In genomic region chr11:69015644-69016441, GRCm38 (mm10) we compare ENCODE assay signal across 8 mouse cellular contexts. TPM values are rescaled to one million over a fixed set of nuclear protein-coding genes. Genes with fewer than 3 reads are reported as not detected.
DNase-seq lines count a peak whose midpoint lies in the region; ATAC-seq and TF ChIP-seq lines count a peak whose summit lies in the region.

Ctc1 (plus strand) TSS chr11:69015911.

- no peaks in the 10 kb centered on the region for H3K9me3 ChIP-seq in heart, embryonic 10.5 days
- no peaks in the 10 kb centered on the region for H3K9me3 ChIP-seq in kidney, embryonic 16.5 days (ENCODE audit: low read length)

- H3ac ChIP-seq in myocyte (ENCODE audit: control insufficient read depth, insufficient read length) = no peak within 1 kb of the TSS

- H3K9ac ChIP-seq in kidney, embryonic 16.5 days (replicated peaks; ENCODE audit: low read length) = peak within 1 kb of the TSS; percentile 91
- H3K9ac ChIP-seq in liver, adult 2 months (ENCODE audit: low read depth, low read length) = peak within 1 kb of the TSS; percentile 81

- no peak for TF ChIP-seq POLR2A in bone marrow macrophage, adult 2 months (IDR thresholded peaks at IDR 0.05; ENCODE audit: borderline replicate concordance, low read depth, low read length)
- peak; percentile 84 for TF ChIP-seq POLR2A in embryonic fibroblast, embryonic 13.5 days (IDR thresholded peaks at IDR 0.05; ENCODE audit: low read depth, low read length)
- TF ChIP-seq POLR2A in liver, adult 2 months (IDR thresholded peaks at IDR 0.05; ENCODE audit: extremely low read depth, insufficient read depth, low read length) = peak; percentile 31; the same call in 1 of the 2 replicates
- TF ChIP-seq POLR2A in myocyte (IDR thresholded peaks at IDR 0.05; ENCODE audit: insufficient read length, low read depth) = peak; percentile 96

- DNase-seq in A20 (ENCODE audit: low read depth, low spot score) = peak; percentile 95
- DNase-seq in heart, embryonic 10.5 days (ENCODE audit: low spot score) = peak; percentile 97
- DNase-seq in liver, adult 2 months (ENCODE audit: extremely low read depth, low read depth, low spot score) = peak; percentile 78
- DNase-seq in splenic B cell, adult 2 months (ENCODE audit: low read depth, low spot score) = peak; percentile 94

- 0 out of 2 replicates have a peak, but pooled peaks cover 3% of the 10 kb centered on the region for H3K79me2 ChIP-seq in liver, adult 2 months (ENCODE audit: control insufficient read depth, insufficient read depth, low read length)
- H3K79me2 ChIP-seq in myocyte (ENCODE audit: control insufficient read depth, insufficient read depth) = peaks cover 19% of the 10 kb centered on the region

- peaks cover 14% of the 10 kb centered on the region for H3K4me1 ChIP-seq in bone marrow macrophage, adult 2 months (ENCODE audit: control insufficient read depth, insufficient read depth, low read length)
- no peaks in the 10 kb centered on the region for H3K4me1 ChIP-seq in embryonic fibroblast, embryonic 13.5 days (ENCODE audit: control insufficient read depth, insufficient read depth, low read length)
- peaks cover 21% of the 10 kb centered on the region for H3K4me1 ChIP-seq in heart, embryonic 10.5 days
- peaks cover 25% of the 10 kb centered on the region for H3K4me1 ChIP-seq in kidney, embryonic 16.5 days (ENCODE audit: insufficient read depth, low read length)
- peaks cover 3% of the 10 kb centered on the region for H3K4me1 ChIP-seq in liver, adult 2 months (ENCODE audit: control insufficient read depth, insufficient read depth, low read length)

- H3K36me3 ChIP-seq in heart, embryonic 10.5 days = peaks cover 4% of the 10 kb centered on the region; the same call in 1 of the 2 replicates
- H3K36me3 ChIP-seq in kidney, embryonic 16.5 days (ENCODE audit: insufficient read depth, low read length) = peaks cover under 1% of the 10 kb centered on the region; the same call in 1 of the 2 replicates
- H3K36me3 ChIP-seq in liver, adult 2 months (ENCODE audit: control insufficient read depth, insufficient read depth, low read length) = no peaks in the 10 kb centered on the region
- H3K36me3 ChIP-seq in myocyte (ENCODE audit: control insufficient read depth, insufficient read depth) = no peaks in the 10 kb centered on the region
- no peaks in the 10 kb centered on the region for H3K36me3 ChIP-seq in splenic B cell, adult 2 months (ENCODE audit: control insufficient read depth, insufficient read depth, low read length, poor library complexity, severe bottlenecking)

- H3K27me3 ChIP-seq in heart, embryonic 10.5 days (ENCODE audit: insufficient read depth, poor library complexity, severe bottlenecking) = no peaks in the 10 kb centered on the region
- H3K27me3 ChIP-seq in kidney, embryonic 16.5 days (ENCODE audit: insufficient read depth, low read length) = no peaks in the 10 kb centered on the region
- no peaks in the 10 kb centered on the region for H3K27me3 ChIP-seq in liver, adult 2 months (ENCODE audit: control insufficient read depth, insufficient read depth, low read length)
- H3K27me3 ChIP-seq in myocyte (ENCODE audit: control insufficient read depth, insufficient read depth, insufficient read length) = no peaks in the 10 kb centered on the region
- no peaks in the 10 kb centered on the region for H3K27me3 ChIP-seq in splenic B cell, adult 2 months (ENCODE audit: control insufficient read depth, insufficient read depth, low read length, poor library complexity, severe bottlenecking)

- H3K4me2 ChIP-seq in kidney, embryonic 16.5 days (replicated peaks; ENCODE audit: low read depth, low read length) = peak within 1 kb of the TSS; percentile 88
- peak within 1 kb of the TSS; percentile 77 for H3K4me2 ChIP-seq in myocyte (ENCODE audit: low read depth)

- peak within 1 kb of the TSS; percentile 84 for H3K27ac ChIP-seq in bone marrow macrophage, adult 2 months (ENCODE audit: insufficient read depth, low read depth, low read length)
- peak within 1 kb of the TSS; percentile 90 for H3K27ac ChIP-seq in embryonic fibroblast, embryonic 13.5 days (ENCODE audit: insufficient read depth, low read length)
- peak within 1 kb of the TSS; percentile 92 for H3K27ac ChIP-seq in heart, embryonic 10.5 days
- H3K27ac ChIP-seq in kidney, embryonic 16.5 days (ENCODE audit: low read length) = peak within 1 kb of the TSS; percentile 96
- H3K27ac ChIP-seq in liver, adult 2 months (replicated peaks; ENCODE audit: insufficient read depth, low read depth, low read length) = peak within 1 kb of the TSS; percentile 70

- 3% methylated on average over 38 of the region's 38 CpGs for WGBS in heart, embryonic 10.5 days
- 4% methylated on average over 38 of the region's 38 CpGs for WGBS in kidney, embryonic 16.5 days
- WGBS in liver, adult 2 months = under 1% methylated on average over 38 of the region's 38 CpGs

- no peak for TF ChIP-seq CTCF in bone marrow macrophage, adult 2 months (IDR thresholded peaks at IDR 0.05; ENCODE audit: low read depth, low read length)
- peak; percentile 23; the same call in 1 of the 2 replicates for TF ChIP-seq CTCF in embryonic fibroblast, embryonic 13.5 days (IDR thresholded peaks at IDR 0.05; ENCODE audit: borderline replicate concordance, insufficient read depth, low read length)
- peak; percentile 79 for TF ChIP-seq CTCF in liver, adult 2 months (IDR thresholded peaks at IDR 0.05; ENCODE audit: low read depth, low read length)

- peak; percentile 95 for ATAC-seq in kidney, embryonic 16.5 days (ENCODE audit: low FRiP score, low TSS enrichment)

- H3K4me3 ChIP-seq in bone marrow macrophage, adult 2 months (ENCODE audit: insufficient read depth, low read length) = peak within 1 kb of the TSS; percentile 86
- peak within 1 kb of the TSS; percentile 48 for H3K4me3 ChIP-seq in embryonic fibroblast, embryonic 13.5 days (ENCODE audit: insufficient read depth, low read length)
- H3K4me3 ChIP-seq in heart, embryonic 10.5 days = peak within 1 kb of the TSS; percentile 69
- H3K4me3 ChIP-seq in kidney, embryonic 16.5 days (ENCODE audit: low read length) = peak within 1 kb of the TSS; percentile 70
- H3K4me3 ChIP-seq in liver, adult 2 months (ENCODE audit: insufficient read depth, low read depth, low read length) = peak within 1 kb of the TSS; percentile 65
- H3K4me3 ChIP-seq in myocyte = peak within 1 kb of the TSS; percentile 51

TF ChIP-seq in myocyte, 11 proteins besides CTCF, POLR2A, EP300 and RAD21:
- no peak for TF ChIP-seq REST (IDR thresholded peaks at IDR 0.05; ENCODE audit: insufficient read depth, insufficient read length)
- TF ChIP-seq POLR2AphosphoS2 (IDR thresholded peaks at IDR 0.05; ENCODE audit: insufficient read length, low read depth) = peak; percentile 93
- TF ChIP-seq E2F4 (IDR thresholded peaks at IDR 0.05; ENCODE audit: insufficient read depth) = peak; percentile 90

RNA-seq across cellular contexts. Expression of gene Ctc1, which starts in this region (rescaled TPM):
- polyA plus RNA-seq in bone marrow macrophage, adult 2 months (2012; ENCODE audit: insufficient read depth, insufficient read length, missing spikeins) = 41.4 and 44.2 TPM in 2 replicates
- polyA plus RNA-seq in embryonic fibroblast, embryonic 13.5 days (2011; ENCODE audit: insufficient read length, low read depth, missing spikeins) = 43.2 and 44.2 TPM in 2 replicates
- 69.0 and 76.7 TPM in 2 replicates for polyA plus RNA-seq in heart, embryonic 10.5 days (2016; fragmentation: Nextera tagmentation; extraction: Ambion mirVana)
- polyA plus RNA-seq in kidney, embryonic 16.5 days (2015; fragmentation: Nextera tagmentation; extraction: Ambion mirVana) = 64.1 and 68.0 TPM in 2 replicates
- total RNA-seq in liver, adult 2 months (2014; rRNA removed) = 2.6 and 5.0 TPM in 2 replicates
- polyA plus RNA-seq in liver, adult 2 months (2012; rRNA removed) = 8.1 and 12.5 TPM in 2 replicates
- polyA plus RNA-seq in myocyte (2012; fragmentation: generic; extraction: Trizol) = 29.1 TPM

Comparison
In these comparisons a context has a peak if more than half of its experiments do, and no peak if none do; other contexts are left out.
1. Peak in every context shown above with its lines: DNase-seq, ATAC-seq, H3K4me3 ChIP-seq and H3K27ac ChIP-seq.